Mouse (Mus musculus): ENCODE data around the gene Gsap. TPM values are rescaled to one million over a fixed set of nuclear protein-coding genes. Genes with fewer than 3 reads are reported as not detected.

The Gsap gene
- polyA plus RNA-seq, 1 experiment from 2014 or later, result 1.7 TPM

DNA sequence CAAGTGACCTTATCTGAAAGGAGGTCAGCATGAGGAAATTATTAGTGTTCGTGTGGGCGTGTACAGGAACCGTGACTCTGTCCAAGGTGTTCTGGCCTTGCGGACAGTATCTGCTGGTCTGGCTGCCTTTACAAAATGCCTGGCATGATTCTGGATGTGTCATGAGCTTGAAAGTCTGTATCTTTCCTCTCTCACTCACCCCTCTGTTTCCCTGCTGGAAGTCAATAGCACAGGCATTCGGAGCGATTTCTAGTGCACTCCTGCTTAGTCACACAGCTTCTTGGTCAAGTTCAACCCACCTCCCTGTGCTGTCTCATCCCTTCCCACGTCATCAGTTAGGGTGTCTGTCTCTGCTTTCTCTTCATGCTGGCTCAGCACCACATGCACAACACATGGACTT lies 162.3 kb downstream of the Gsap start:
- ATAC-seq (ENCODE audit: insufficient read depth, low FRiP score, low TSS enrichment), result no peak
- 86% methylated on average over 7 of the region's 7 CpGs for WGBS
- H3K27me3 ChIP-seq (ENCODE audit: control insufficient read depth, insufficient read depth, low read length), result no peaks in the 10 kb centered on the region
- H3K4me2 ChIP-seq (ENCODE audit: low read depth), result no peak overlapping the region
- no peak overlapping the region for H3K4me3 ChIP-seq (ENCODE audit: low read depth, low read length)
- no peak overlapping the region for H3K27ac ChIP-seq (ENCODE audit: low read depth, low read length)
- DNase-seq (ENCODE audit: low spot score), result no peak
- no peaks in the 10 kb centered on the region for H3K36me3 ChIP-seq (ENCODE audit: control insufficient read depth, insufficient read depth, low read length)
- H3K9me3 ChIP-seq (ENCODE audit: control insufficient read depth, low read length), result no peaks in the 10 kb centered on the region
- no peaks in the 10 kb centered on the region for H3K4me1 ChIP-seq (ENCODE audit: control insufficient read depth, insufficient read depth, low read length)
- H3K9ac ChIP-seq (ENCODE audit: low read length), result no peak overlapping the region

GRCm38 (mm10) chr5:21351678-21352077 lies 165.6 kb downstream of the Gsap start:
- Histone ChIP-seq H3K4me2 (ENCODE audit: low read depth) (no peak overlapping the region), H3K27ac (ENCODE audit: low read depth, low read length) (no peak overlapping the region), H3K9ac (ENCODE audit: low read length) (no peak overlapping the region), H3K4me1 (ENCODE audit: control insufficient read depth, insufficient read depth, low read length) (no peaks in the 10 kb centered on the region), H3K36me3 (ENCODE audit: control insufficient read depth, insufficient read depth, low read length) (no peaks in the 10 kb centered on the region), H3K9me3 (ENCODE audit: control insufficient read depth, low read length) (no peaks in the 10 kb centered on the region), H3K4me3 (ENCODE audit: low read depth, low read length) (no peak overlapping the region), H3K27me3 (ENCODE audit: control insufficient read depth, insufficient read depth, low read length) (no peaks in the 10 kb centered on the region)
- DNase-seq (ENCODE audit: low spot score) (no peak), ATAC-seq (ENCODE audit: insufficient read depth, low FRiP score, low TSS enrichment) (no peak)

GRCm38 (mm10) chr5:21358648-21359047 lies 172.6 kb downstream of the Gsap start:
- Histone ChIP-seq H3K27me3 (ENCODE audit: control insufficient read depth, insufficient read depth, low read length) (no peaks in the 10 kb centered on the region), H3K4me2 (ENCODE audit: low read depth) (no peak overlapping the region)

GRCm38 (mm10) chr5:21363343-21363742 lies 177.3 kb downstream of the Gsap start:
- no peaks in the 10 kb centered on the region for H3K4me1 ChIP-seq (ENCODE audit: control insufficient read depth, insufficient read depth, low read length)
- WGBS, result 87% methylated on average over 3 of the region's 3 CpGs
- no peak for ATAC-seq (ENCODE audit: insufficient read depth, low FRiP score, low TSS enrichment)
- DNase-seq (ENCODE audit: low spot score), result no peak
- no peaks in the 10 kb centered on the region for H3K27me3 ChIP-seq (ENCODE audit: control insufficient read depth, insufficient read depth, low read length)
- H3K4me2 ChIP-seq (ENCODE audit: low read depth), result no peak overlapping the region
- no peak overlapping the region for H3K4me3 ChIP-seq (ENCODE audit: low read depth, low read length)
- H3K27ac ChIP-seq (ENCODE audit: low read depth, low read length), result no peak overlapping the region
- no peaks in the 10 kb centered on the region for H3K36me3 ChIP-seq (ENCODE audit: control insufficient read depth, insufficient read depth, low read length)
- H3K9me3 ChIP-seq (ENCODE audit: control insufficient read depth, low read length), result no peaks in the 10 kb centered on the region
- no peak overlapping the region for H3K9ac ChIP-seq (ENCODE audit: low read length)

More at GRCm38 (mm10) chr5:21358648-21359047, 172.6 kb downstream of the Gsap start:
- Histone ChIP-seq H3K9me3 (ENCODE audit: control insufficient read depth, low read length) (no peaks in the 10 kb centered on the region), H3K36me3 (ENCODE audit: control insufficient read depth, insufficient read depth, low read length) (no peaks in the 10 kb centered on the region), H3K4me1 (ENCODE audit: control insufficient read depth, insufficient read depth, low read length) (no peaks in the 10 kb centered on the region), H3K27ac (ENCODE audit: low read depth, low read length) (no peak overlapping the region), H3K9ac (ENCODE audit: low read length) (no peak overlapping the region), H3K4me3 (ENCODE audit: low read depth, low read length) (no peak overlapping the region)
- WGBS, result 87% methylated on average over 3 of the region's 3 CpGs
- no peak for ATAC-seq (ENCODE audit: insufficient read depth, low FRiP score, low TSS enrichment)
- DNase-seq (ENCODE audit: low spot score), result no peak

Other genes starting within 250 kb of the Gsap start
- 5.4 and 5.6 TPM in 2 replicates for gene Rsbn1l, start 229.9 kb upstream of the Gsap start, polyA plus RNA-seq (2014; fragmentation: Nextera tagmentation; extraction: Ambion mirVana)
- gene Ptpn12, start 130.3 kb upstream of the Gsap start, polyA plus RNA-seq (2014; fragmentation: Nextera tagmentation; extraction: Ambion mirVana), result 23.6 and 25.9 TPM in 2 replicates
- 1.9 and 3.0 TPM in 2 replicates for gene Fgl2, start 186.4 kb downstream of the Gsap start, polyA plus RNA-seq (2014; fragmentation: Nextera tagmentation; extraction: Ambion mirVana)
- 0.31 TPM in 1 of 2 replicates, not detected in the other for gene Ccdc146, start 238.4 kb downstream of the Gsap start, polyA plus RNA-seq (2014; fragmentation: Nextera tagmentation; extraction: Ambion mirVana)
- 4.9 and 6.6 TPM in 2 replicates for gene Fam185a, start 238.7 kb downstream of the Gsap start, polyA plus RNA-seq (2014; fragmentation: Nextera tagmentation; extraction: Ambion mirVana)

All from neural tube, embryonic 11.5 days (tissue).